Mouse (Mus musculus) spleen, adult 2 months (tissue): ENCODE results near the gene Ubr4. TPM values are rescaled to one million over a fixed set of nuclear protein-coding genes. Genes with fewer than 3 reads are reported as not detected.

ENCODE experiments used
- DNase-seq, 2 experiments: peaks; one replicate each; pipeline versions ENCODE4 v3.0.0 to v3.0.0-alpha.2; 2012 to 2021; ENCODE audit warnings: low spot score in 2 of 2, low read depth in 1 of 2
- H3K27ac ChIP-seq: fragments of 200-500 bp; 2 replicates; pipeline ENCODE4 v1.5.1; 2012; ENCODE audit warnings: low read length, inconsistent platforms; ENCODE audit not compliant: insufficient read depth
- H3K27me3 ChIP-seq: fragments of 200-500 bp; 2 replicates; pipeline ENCODE4 v1.6.1; 2012; ENCODE audit warnings: mild to moderate bottlenecking, moderate library complexity, low read length, inconsistent platforms; ENCODE audit not compliant: control insufficient read depth, insufficient read depth
- H3K36me3 ChIP-seq: fragments of 200-500 bp; 2 replicates; pipeline ENCODE4 v1.6.1; 2012; ENCODE audit warnings: mild to moderate bottlenecking, low read length, inconsistent platforms; ENCODE audit not compliant: control insufficient read depth, insufficient read depth
- H3K4me1 ChIP-seq: fragments of 200-500 bp; 2 replicates; pipeline ENCODE4 v1.6.1; 2011; ENCODE audit warnings: inconsistent platforms; ENCODE audit not compliant: control insufficient read depth, insufficient read depth, insufficient read length
- H3K4me3 ChIP-seq: fragments of 200-500 bp; 2 replicates; pipeline ENCODE4 v1.5.1; 2011; ENCODE audit warnings: mild to moderate bottlenecking, inconsistent platforms; ENCODE audit not compliant: insufficient read depth, insufficient read length; ENCODE audit errors: extremely low read depth
- CTCF ChIP-seq: fragments of 200-500 bp; IDR thresholded peaks from 2 replicates; pipeline ENCODE4 v1.5.1; 2011; ENCODE audit warnings: mild to moderate bottlenecking, inconsistent platforms; ENCODE audit not compliant: insufficient read depth, insufficient read length, insufficient replicate concordance; ENCODE audit errors: extremely low read depth
- POLR2A ChIP-seq: fragments of 200-500 bp; IDR thresholded peaks from 2 replicates; pipeline ENCODE4 v1.6.1; 2011; ENCODE audit warnings: low read depth, low read length, inconsistent platforms
- WGBS: fragments of 180-500 bp; shearing (Covaris S2); methylation state at CpG from one replicate; pipeline ENCODE4 v1.1.7; 2018; 5-methylcytosine and 5-hydroxymethylcytosine counted together
- polyA plus RNA-seq: library from polyadenylated mRNA; depleted of rRNA; stranded (reverse); fragments of >200 nt; gene quantifications from 2 replicates; pipeline ENCODE4 v1.2.3, GENCODE M21; 2012; rRNA removed

Ubr4 gene
- polyA plus RNA-seq, 1 experiment = 201 TPM

DNA sequence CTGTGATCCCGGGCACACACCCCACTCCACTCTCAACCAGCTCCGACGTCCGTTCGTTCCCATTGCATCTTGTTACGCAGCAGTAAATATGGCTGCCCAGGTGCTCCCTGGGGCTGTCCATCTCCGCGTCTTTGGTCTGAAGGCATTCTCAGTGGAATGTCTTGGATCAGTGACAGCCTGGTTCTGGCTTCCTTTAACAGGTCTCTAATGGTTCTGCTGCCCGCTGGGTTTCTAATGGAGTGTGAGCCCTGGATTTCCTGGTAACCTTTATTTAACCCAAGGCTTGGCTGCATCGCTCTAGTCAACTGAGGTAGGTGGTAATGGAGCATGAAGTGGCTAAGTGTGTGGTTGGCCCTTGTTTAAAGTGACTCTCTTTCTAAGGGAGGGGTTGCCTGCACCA lies 179.7 kb downstream of the Ubr4 start:
- no peak for TF ChIP-seq POLR2A
- no peak for TF ChIP-seq CTCF
- no peak for DNase-seq
- Histone ChIP-seq H3K36me3 (no peaks in the 10 kb centered on the region), H3K4me3 (no peak overlapping the region), H3K27ac (no peak overlapping the region), H3K4me1 (no peaks in the 10 kb centered on the region), H3K27me3 (no peaks in the 10 kb centered on the region)
- WGBS = 91% methylated on average over 10 of the region's 10 CpGs

DNA sequence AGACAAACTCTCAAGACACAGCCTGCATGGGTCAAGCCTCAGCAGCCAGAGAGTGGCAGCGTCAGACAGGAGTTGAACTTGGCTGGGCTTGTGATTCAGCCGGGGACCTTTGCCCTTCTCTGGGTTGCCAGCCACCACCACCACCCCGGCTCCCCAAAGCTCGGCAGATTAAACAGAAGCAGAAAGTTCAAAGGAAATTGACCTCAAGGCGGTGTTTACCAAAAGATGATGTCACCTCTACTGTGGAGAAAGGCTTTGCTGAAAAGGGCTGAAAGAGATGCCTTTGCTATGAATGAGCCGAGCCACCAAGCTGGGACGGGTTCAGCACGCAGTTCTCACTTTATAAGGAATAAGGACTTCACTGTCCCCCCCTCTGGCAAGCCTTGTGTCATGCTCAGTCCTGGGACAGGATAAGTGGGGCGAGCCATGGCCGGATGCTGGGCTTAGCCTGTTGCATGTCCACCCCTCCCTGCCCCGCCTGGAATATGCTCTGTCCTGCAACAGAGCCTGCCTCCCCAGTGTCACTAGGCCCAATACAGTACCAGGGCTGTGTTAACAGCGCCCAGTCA lies 182.8 kb downstream of the Ubr4 start:
- DNase-seq = no peak
- H3K27me3 ChIP-seq = no peaks in the 10 kb centered on the region
- no peaks in the 10 kb centered on the region for H3K4me1 ChIP-seq
- no peak overlapping the region for H3K27ac ChIP-seq
- WGBS = 58% methylated on average over 12 of the region's 12 CpGs
- no peaks in the 10 kb centered on the region for H3K36me3 ChIP-seq
- no peak overlapping the region for H3K4me3 ChIP-seq
- TF ChIP-seq POLR2A (no peak), CTCF (no peak)

DNA sequence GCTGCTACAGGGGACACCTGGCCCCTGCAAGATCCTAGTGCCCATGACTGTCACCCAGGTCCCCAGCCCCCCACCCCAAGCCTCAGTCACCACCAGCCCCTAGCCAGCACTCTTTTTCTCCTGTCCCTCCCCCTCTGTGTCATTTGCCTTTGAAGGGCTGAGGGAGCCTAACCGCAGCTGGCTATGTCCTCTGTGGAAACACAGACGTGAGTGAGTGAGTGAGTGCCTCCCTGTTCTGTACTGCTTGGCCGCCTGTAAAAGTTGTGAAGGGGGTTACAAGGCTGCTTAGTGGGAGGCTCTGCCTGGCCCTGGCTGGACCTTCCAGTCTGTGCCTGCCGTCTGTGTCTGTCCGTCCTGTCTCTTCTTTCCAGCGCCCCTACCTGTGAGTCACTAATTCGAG lies 183.3 kb downstream of the Ubr4 start:
- no peak overlapping the region for H3K4me3 ChIP-seq
- no peak for DNase-seq
- no peaks in the 10 kb centered on the region for H3K4me1 ChIP-seq
- TF ChIP-seq CTCF (no peak), POLR2A (no peak)
- H3K27me3 ChIP-seq = no peaks in the 10 kb centered on the region
- 82% methylated on average over 7 of the region's 7 CpGs for WGBS
- no peak overlapping the region for H3K27ac ChIP-seq
- H3K36me3 ChIP-seq = no peaks in the 10 kb centered on the region

DNA sequence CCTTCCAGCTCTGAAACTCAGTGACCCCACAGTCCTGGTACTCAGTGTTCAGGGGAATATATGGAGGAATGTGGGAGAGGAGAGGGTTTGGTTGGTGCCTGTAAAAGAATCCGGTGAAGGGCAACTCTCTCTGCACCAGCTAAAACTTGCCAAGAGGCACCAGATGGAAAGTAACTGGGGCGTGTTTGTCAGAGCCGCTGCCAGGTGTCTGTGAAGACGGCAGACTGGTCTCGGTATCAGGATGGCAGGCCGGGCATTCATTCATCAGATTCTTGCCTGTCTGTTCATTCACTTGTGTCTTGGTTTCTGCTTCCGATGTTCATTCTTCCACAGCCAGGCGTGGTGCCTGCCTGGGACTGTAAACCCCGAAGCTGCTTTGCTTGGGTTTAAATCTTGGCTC lies 184.3 kb downstream of the Ubr4 start:
- H3K27me3 ChIP-seq = no peaks in the 10 kb centered on the region
- DNase-seq = no peak
- WGBS = 90% methylated on average over 9 of the region's 9 CpGs
- TF ChIP-seq POLR2A = no peak
- TF ChIP-seq CTCF = no peak
- H3K4me3 ChIP-seq = no peak overlapping the region
- H3K4me1 ChIP-seq = no peaks in the 10 kb centered on the region
- H3K36me3 ChIP-seq = no peaks in the 10 kb centered on the region
- no peak overlapping the region for H3K27ac ChIP-seq

Other genes with a start within 250 kb of the Ubr4 start
- gene Minos1, start 221.5 kb upstream of the Ubr4 start, polyA plus RNA-seq = 17.8 and 18.0 TPM in 2 replicates
- 130 and 160 TPM in 2 replicates for gene Capzb, start 159.7 kb upstream of the Ubr4 start, polyA plus RNA-seq
- 48.3 and 54.1 TPM in 2 replicates for gene Pqlc2, start 41.9 kb upstream of the Ubr4 start, polyA plus RNA-seq
- 22.0 and 32.8 TPM in 2 replicates for gene Akr7a5, start 41.9 kb upstream of the Ubr4 start, polyA plus RNA-seq
- gene Mrto4, start within 50 bp of the Ubr4 start, polyA plus RNA-seq = 15.2 and 19.0 TPM in 2 replicates
- gene Emc1, start within 50 bp of the Ubr4 start, polyA plus RNA-seq = 17.2 and 23.3 TPM in 2 replicates
- gene Iffo2, start 177.9 kb downstream of the Ubr4 start, polyA plus RNA-seq = 3.5 and 4.1 TPM in 2 replicates